Mouse (Mus musculus) intestine, embryonic 16.5 days (tissue): ENCODE results near the gene Slc5a11. TPM values are rescaled to one million over a fixed set of nuclear protein-coding genes. Genes with fewer than 3 reads are reported as not detected.

Experiments
- ATAC-seq: fragments of 200-750 bp; cut with Nextera tagmentation; 2 replicates; pipeline ENCODE4 v1.8.0; 2017; ENCODE audit warnings: moderate TSS enrichment, moderate library complexity
- H3K27ac ChIP-seq: fragments of 300-500 bp; sonication (generic); 2 replicates; pipeline ENCODE4 v1.5.1; 2014; ENCODE audit warnings: mild to moderate bottlenecking, low read length
- H3K27me3 ChIP-seq: fragments of 300-500 bp; sonication (generic); replicated peaks from 2 replicates; pipeline ENCODE4 v1.6.1; 2014; ENCODE audit warnings: low read length, control low read depth, mixed read lengths; ENCODE audit not compliant: control insufficient read depth, insufficient read depth
- H3K36me3 ChIP-seq: fragments of 300-500 bp; sonication (generic); 2 replicates; pipeline ENCODE4 v1.6.1; 2014; ENCODE audit warnings: low read length, control low read depth; ENCODE audit not compliant: control insufficient read depth, insufficient read depth
- H3K4me1 ChIP-seq: fragments of 300-500 bp; sonication (generic); 2 replicates; pipeline ENCODE4 v1.6.1; 2014; ENCODE audit warnings: low read length, control low read depth, mixed read lengths; ENCODE audit not compliant: control insufficient read depth, insufficient read depth
- H3K4me2 ChIP-seq: fragments of 300-500 bp; sonication (generic); 2 replicates; pipeline ENCODE4 v1.6.1; 2014; ENCODE audit warnings: low read depth, low read length, control low read depth
- H3K4me3 ChIP-seq: fragments of 300-500 bp; sonication (generic); 2 replicates; pipeline ENCODE4 v1.5.1; 2014; ENCODE audit warnings: mild to moderate bottlenecking, low read length
- H3K9ac ChIP-seq: fragments of 300-500 bp; sonication (generic); 2 replicates; pipeline ENCODE4 v1.6.1; 2014; ENCODE audit warnings: low read depth, low read length
- H3K9me3 ChIP-seq: fragments of 300-500 bp; sonication (generic); 2 replicates; pipeline ENCODE4 v1.6.1; 2016; ENCODE audit warnings: low read length, control low read depth; ENCODE audit not compliant: control insufficient read depth
- WGBS: fragments of 180-500 bp; shearing (Covaris S2); extraction: QIAGEN DNeasy Blood & Tissue Kit; methylation state at CpG from one replicate; pipeline ENCODE4 v1.1.7; 2014; 5-methylcytosine and 5-hydroxymethylcytosine counted together
- polyA plus RNA-seq: library from polyadenylated mRNA; unstranded; fragments of >200 nt; fragmentation: Nextera tagmentation; extraction: Ambion mirVana; gene quantifications from 2 replicates; pipeline ENCODE4 v1.2.1, GENCODE M21; 2015

The Slc5a11 gene
- polyA plus RNA-seq, 1 experiment from 2014 or later = 25.3 TPM

DNA sequence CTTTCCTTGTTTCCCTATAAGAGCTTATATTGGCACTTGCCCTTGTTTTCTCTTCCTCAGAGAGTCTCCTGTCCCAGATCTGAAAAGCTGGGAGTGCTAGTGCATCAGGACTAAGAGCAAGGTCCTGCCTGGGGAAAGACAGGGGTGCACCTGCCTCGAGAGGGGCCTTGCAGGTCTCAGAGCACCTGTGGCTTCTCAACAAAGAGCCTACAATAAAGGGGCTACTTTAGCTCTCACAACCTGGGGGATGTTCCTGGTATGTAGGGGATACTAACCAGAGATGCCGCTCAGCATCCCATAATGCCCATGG is 6.0 kb downstream of the Slc5a11 start:
- H3K4me1 ChIP-seq = peaks cover 20% of the 10 kb centered on the region
- no peak overlapping the region for H3K9ac ChIP-seq
- no peak overlapping the region for H3K4me2 ChIP-seq
- WGBS = 63% methylated on average over 2 of the region's 2 CpGs
- no peak overlapping the region for H3K4me3 ChIP-seq
- H3K9me3 ChIP-seq = no peaks in the 10 kb centered on the region
- no peaks in the 10 kb centered on the region for H3K27me3 ChIP-seq
- ATAC-seq = no peak; the same call in 1 of the 2 replicates
- peak overlapping the region; percentile 77 for H3K27ac ChIP-seq
- no peaks in the 10 kb centered on the region for H3K36me3 ChIP-seq

DNA sequence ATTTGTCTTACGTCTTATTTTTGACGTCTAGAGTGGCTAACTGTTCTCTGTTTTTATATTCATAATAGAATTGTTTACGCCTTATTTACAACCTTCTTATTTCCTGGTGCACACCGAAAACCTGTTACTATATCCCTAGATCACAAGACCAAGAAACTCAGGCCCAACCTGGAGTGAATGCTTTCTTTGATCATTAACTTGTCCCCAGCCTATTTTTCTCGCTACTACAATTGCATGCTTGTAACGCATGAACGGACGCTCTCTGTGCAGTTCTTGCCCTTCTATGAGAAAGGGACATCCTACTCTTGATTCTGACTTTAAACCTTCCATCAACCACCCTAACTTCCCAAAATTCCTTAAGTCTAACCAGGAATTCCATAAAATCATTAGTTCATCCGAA is 9.5 kb downstream of the Slc5a11 start:
- Histone ChIP-seq H3K27ac (0 out of 2 replicates have a peak overlapping the region, but pooled peaks have one; percentile 28), H3K9ac (no peak overlapping the region), H3K4me2 (no peak overlapping the region), H3K36me3 (no peaks in the 10 kb centered on the region), H3K4me1 (peaks cover 19% of the 10 kb centered on the region), H3K4me3 (no peak overlapping the region), H3K27me3 (no peaks in the 10 kb centered on the region), H3K9me3 (no peaks in the 10 kb centered on the region)
- 60% methylated on average over 9 of the region's 9 CpGs for WGBS
- 0 out of 2 replicates have a peak, but pooled peaks have one; percentile 10 for ATAC-seq

DNA sequence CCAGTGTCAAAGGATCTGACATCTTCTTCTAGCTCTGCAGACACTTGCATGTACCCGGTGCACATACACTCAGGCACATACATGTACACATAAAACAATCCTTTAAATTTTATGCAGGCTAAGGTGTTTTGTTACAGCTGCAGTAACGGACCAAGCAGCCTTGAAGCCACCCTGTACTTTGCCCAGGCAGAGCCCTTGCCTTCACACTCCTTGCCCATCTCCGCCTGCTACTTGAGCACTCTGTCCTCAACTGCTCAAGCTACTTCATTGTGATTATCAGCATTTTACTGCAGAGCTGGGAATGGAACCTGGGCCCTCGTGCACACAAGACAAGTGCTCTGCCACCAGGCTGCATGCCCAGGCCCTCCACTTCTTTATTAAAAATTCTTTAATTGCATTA is 10.6 kb downstream of the Slc5a11 start:
- Histone ChIP-seq H3K27ac (no peak overlapping the region), H3K27me3 (no peaks in the 10 kb centered on the region), H3K36me3 (no peaks in the 10 kb centered on the region), H3K4me3 (no peak overlapping the region), H3K9ac (no peak overlapping the region), H3K4me1 (peaks cover 11% of the 10 kb centered on the region), H3K4me2 (no peak overlapping the region), H3K9me3 (no peaks in the 10 kb centered on the region)
- peak; percentile 41; the same call in 1 of the 2 replicates for ATAC-seq
- 59% methylated on average over 4 of the region's 4 CpGs for WGBS

DNA sequence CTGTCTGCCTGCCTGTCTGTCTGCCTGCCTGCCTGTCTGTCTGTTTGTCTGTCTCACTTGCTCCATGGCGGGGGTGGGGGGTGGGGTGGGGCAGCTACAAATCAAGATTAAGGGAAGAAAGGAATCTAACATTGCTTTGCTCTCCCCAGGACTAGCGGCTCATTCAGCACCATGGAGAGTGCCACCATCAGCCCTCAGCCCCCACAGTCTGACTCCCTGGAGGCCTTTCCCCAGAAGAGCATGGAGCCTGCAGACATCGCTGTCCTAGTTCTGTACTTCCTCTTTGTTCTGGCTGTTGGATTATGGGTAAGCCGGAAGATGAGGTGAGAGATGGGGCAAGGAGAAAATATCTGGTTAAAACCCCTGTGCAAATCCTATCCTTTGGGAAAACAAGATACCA is 20.9 kb downstream of the Slc5a11 start:
- H3K4me2 ChIP-seq = no peak overlapping the region
- no peaks in the 10 kb centered on the region for H3K9me3 ChIP-seq
- H3K4me3 ChIP-seq = no peak overlapping the region
- no peaks in the 10 kb centered on the region for H3K4me1 ChIP-seq
- WGBS = 30% methylated on average over 4 of the region's 4 CpGs
- no peak overlapping the region for H3K27ac ChIP-seq
- no peak overlapping the region for H3K9ac ChIP-seq
- H3K36me3 ChIP-seq = no peaks in the 10 kb centered on the region
- no peaks in the 10 kb centered on the region for H3K27me3 ChIP-seq
- no peak for ATAC-seq

DNA sequence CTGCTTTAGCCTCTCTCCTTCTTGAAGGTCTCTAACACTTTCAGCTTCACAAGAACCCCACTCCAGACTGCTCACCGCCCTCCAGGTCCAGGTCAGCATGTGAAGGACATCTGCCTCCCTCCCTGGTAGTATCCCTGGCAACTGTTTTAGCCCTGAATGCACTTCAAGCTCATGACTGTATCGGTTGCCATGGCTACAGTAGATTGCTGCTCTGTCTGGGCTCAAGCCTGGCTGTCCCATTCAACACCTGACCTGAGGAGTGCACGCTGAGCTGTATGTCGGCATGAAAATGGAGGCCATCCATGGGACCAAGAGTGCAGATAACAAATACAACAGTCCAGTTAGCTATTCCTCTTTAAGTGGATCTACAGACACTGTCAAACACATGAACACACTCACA is 24.0 kb downstream of the Slc5a11 start:
- WGBS = 75% methylated on average over 4 of the region's 4 CpGs
- Histone ChIP-seq H3K9me3 (no peaks in the 10 kb centered on the region), H3K4me2 (no peak overlapping the region), H3K9ac (no peak overlapping the region), H3K4me1 (no peaks in the 10 kb centered on the region), H3K4me3 (no peak overlapping the region), H3K27me3 (no peaks in the 10 kb centered on the region), H3K36me3 (no peaks in the 10 kb centered on the region), H3K27ac (no peak overlapping the region)
- no peak for ATAC-seq

DNA sequence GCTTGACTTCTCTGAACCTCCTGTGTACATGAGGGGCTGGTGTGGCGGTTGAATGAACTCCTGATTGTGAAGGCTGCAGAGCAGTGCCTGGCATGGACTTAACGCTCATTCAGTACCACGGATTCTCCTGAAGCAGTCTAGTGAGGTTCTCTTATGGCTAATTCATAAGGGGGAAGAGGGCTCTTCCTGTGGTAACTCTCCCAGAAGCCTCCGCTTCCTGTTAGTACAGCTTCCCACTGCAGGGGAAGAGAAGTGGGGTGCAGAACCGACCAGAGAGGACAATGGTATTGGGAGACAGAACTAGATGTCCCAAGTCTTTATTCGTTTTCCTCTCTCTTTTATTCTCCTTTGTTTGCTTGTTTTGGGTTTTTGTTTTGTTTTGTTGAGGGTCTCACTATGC is 25.5 kb downstream of the Slc5a11 start:
- no peak overlapping the region for H3K4me2 ChIP-seq
- no peak overlapping the region for H3K4me3 ChIP-seq
- H3K27me3 ChIP-seq = no peaks in the 10 kb centered on the region
- H3K9me3 ChIP-seq = no peaks in the 10 kb centered on the region
- WGBS = 70% methylated on average over 6 of the region's 6 CpGs
- no peaks in the 10 kb centered on the region for H3K4me1 ChIP-seq
- ATAC-seq = no peak
- H3K9ac ChIP-seq = no peak overlapping the region
- H3K36me3 ChIP-seq = no peaks in the 10 kb centered on the region
- no peak overlapping the region for H3K27ac ChIP-seq

DNA sequence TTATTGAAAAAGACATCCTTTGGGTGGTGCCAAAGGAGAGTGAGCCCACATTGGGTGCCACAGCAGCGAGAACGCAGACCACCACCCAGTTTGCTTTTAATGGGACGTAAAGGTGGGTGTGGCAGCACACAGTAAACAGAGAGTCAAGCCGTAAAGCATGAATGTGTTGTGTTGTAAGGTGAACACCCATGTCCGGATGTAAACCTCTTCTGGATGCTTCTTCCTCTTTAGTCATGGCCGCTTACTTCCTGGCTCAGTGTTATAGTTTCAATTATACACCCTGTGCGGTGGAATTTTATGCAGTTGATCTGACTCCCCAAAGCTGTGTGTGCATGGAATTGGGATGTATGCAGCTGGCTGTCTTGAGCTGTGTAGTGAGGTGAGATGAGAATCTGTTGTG is 27.7 kb downstream of the Slc5a11 start:
- WGBS = 74% methylated on average over 7 of the region's 7 CpGs
- Histone ChIP-seq H3K4me2 (no peak overlapping the region), H3K9ac (no peak overlapping the region), H3K27ac (no peak overlapping the region), H3K4me1 (peaks cover 3% of the 10 kb centered on the region), H3K27me3 (no peaks in the 10 kb centered on the region), H3K4me3 (no peak overlapping the region), H3K36me3 (no peaks in the 10 kb centered on the region), H3K9me3 (no peaks in the 10 kb centered on the region)
- no peak for ATAC-seq

DNA sequence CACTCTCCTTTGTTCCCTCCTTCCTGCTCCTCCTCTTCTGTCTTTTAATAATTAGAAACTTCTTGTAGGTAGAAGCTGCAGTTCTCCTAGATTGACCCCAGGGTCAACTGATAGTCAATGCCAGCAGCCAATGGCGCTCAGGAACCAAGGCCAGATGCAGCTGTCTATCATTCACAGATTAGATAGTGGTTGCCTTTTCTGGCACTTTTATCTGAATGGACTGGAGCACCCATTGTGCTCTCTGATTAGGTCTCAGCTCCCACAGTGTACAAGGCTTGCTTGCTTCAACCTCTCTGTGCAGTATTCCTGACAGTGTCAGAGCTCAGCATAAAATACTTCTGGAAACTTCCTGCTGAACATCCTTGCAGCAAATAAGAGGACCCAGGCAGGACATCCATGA is 30.3 kb downstream of the Slc5a11 start:
- Histone ChIP-seq H3K4me3 (no peak overlapping the region), H3K4me2 (no peak overlapping the region)
- WGBS = 71% methylated on average over 1 of the region's 1 CpGs

DNA sequence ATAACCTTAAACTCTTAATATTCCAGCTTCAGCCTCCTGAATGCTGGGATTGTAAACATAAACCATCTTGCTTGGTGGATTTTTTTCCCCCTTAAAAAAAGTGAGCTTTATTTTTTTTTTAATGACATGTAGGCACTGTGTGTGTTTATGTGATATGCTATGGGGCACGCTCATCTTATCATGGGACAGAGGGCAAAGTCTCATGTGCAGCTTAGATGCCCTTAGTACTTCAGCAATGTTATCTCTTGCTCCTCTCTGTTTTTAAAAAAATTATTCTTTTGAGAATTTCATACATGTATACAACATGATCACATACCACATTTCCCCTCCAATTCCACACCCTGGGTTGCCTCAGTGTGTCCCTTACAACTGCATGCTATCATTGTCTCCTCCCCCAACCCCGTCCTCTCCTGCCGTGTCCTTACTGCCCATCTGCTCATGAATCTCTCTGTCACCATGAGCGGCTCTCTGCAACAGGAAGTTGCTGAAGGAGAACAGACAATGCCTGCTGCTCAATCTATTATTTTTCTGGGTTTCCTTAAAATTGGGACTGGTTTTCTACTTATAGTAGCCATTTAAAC is 32.0 kb downstream of the Slc5a11 start:
- Histone ChIP-seq H3K27me3 (no peaks in the 10 kb centered on the region), H3K27ac (peak overlapping the region; percentile 68), H3K9me3 (no peaks in the 10 kb centered on the region), H3K4me2 (no peak overlapping the region), H3K9ac (no peak overlapping the region), H3K36me3 (no peaks in the 10 kb centered on the region), H3K4me3 (no peak overlapping the region), H3K4me1 (peaks cover 5% of the 10 kb centered on the region)
- ATAC-seq = peak; percentile 73
- WGBS = 36% methylated on average over 4 of the region's 4 CpGs

More for the DNA sequence above, 30.3 kb downstream of the Slc5a11 start:
- ATAC-seq = peak; percentile 90
- no peaks in the 10 kb centered on the region for H3K9me3 ChIP-seq
- no peaks in the 10 kb centered on the region for H3K27me3 ChIP-seq
- H3K36me3 ChIP-seq = no peaks in the 10 kb centered on the region
- H3K4me1 ChIP-seq = peaks cover 5% of the 10 kb centered on the region
- no peak overlapping the region for H3K27ac ChIP-seq
- no peak overlapping the region for H3K9ac ChIP-seq

DNA sequence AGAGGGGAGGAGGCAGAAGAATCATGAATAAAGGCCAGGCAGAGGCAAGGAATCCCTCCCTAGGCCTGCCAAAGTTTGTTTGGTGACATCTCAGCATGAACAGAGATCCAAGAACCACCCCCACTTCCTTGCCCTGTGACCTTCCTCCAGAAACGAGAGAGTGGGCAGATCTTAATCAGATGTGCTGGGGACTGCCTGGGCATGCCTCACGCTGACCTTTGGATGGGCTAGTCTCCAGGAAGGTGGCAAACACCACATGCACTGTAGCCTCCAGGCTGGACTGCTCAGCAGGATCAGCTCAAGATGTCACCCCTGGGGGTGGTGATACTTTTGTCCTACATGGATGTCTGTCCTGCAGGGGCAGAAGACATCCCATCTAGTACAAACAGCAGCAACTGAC is 33.6 kb downstream of the Slc5a11 start:
- H3K27ac ChIP-seq = no peak overlapping the region
- no peaks in the 10 kb centered on the region for H3K9me3 ChIP-seq
- ATAC-seq = no peak

More for the DNA sequence above, 33.6 kb downstream of the Slc5a11 start:
- no peak overlapping the region for H3K4me3 ChIP-seq
- H3K4me1 ChIP-seq = peaks cover 5% of the 10 kb centered on the region
- H3K4me2 ChIP-seq = no peak overlapping the region
- no peaks in the 10 kb centered on the region for H3K27me3 ChIP-seq
- H3K9ac ChIP-seq = no peak overlapping the region
- no peaks in the 10 kb centered on the region for H3K36me3 ChIP-seq
- WGBS = 29% methylated on average over 2 of the region's 2 CpGs
